Mouse (Mus musculus): ENCODE results near the gene Itgad.

DNA sequence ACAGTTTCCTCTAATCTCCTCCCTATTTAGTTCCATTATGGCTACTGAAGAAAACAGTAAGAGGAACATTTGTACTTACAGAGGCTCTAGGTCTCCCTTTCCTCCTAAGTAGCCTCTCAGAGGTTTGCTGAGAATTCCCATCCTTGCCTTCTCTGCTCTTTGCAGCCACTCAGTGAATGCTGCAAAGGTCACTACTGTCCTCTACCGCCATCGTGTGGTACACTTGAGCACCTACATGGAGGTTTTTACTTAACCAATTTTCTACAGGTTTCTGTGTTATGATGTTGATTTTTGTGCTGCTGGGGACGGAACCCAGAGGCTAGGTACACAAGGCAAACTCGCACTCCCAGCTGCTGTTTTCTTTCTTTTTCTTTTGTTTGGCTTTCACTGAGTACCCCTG, 54.0 kb downstream of the Itgad start:
- no peak for TF ChIP-seq POLR2A (IDR thresholded peaks at IDR 0.05; ENCODE audit: borderline replicate concordance, extremely low read depth, insufficient read depth, insufficient read length, poor library complexity, severe bottlenecking)
- peak; percentile 82; the same call in 1 of the 2 replicates for TF ChIP-seq CTCF (IDR thresholded peaks at IDR 0.05; ENCODE audit: borderline replicate concordance, extremely low read depth, insufficient read depth, insufficient read length)

All from brain, embryonic 14.5 days (tissue).